Mouse (Mus musculus) liver, adult 2 months (tissue): ENCODE measurements around the gene Rpp21. TPM values are rescaled to one million over a fixed set of nuclear protein-coding genes. Genes with fewer than 3 reads are reported as not detected.
A peak's percentile ranks its signal among the peaks of the same experiment; 100 is the strongest.

Source experiments
- DNase-seq: peaks from one replicate; pipeline ENCODE4 v3.0.0-alpha.2; 2011; ENCODE audit warnings: low read depth, low spot score; ENCODE audit errors: extremely low read depth
- H3K27ac ChIP-seq: fragments of 200-500 bp; replicated peaks from 2 replicates; pipeline ENCODE4 v1.5.1; 2012; ENCODE audit warnings: low read depth, mild to moderate bottlenecking, control low read depth, inconsistent platforms, low read length; ENCODE audit not compliant: insufficient read depth
- H3K27me3 ChIP-seq: fragments of 200-500 bp; 2 replicates; pipeline ENCODE4 v1.6.1; 2012; ENCODE audit warnings: mild to moderate bottlenecking, moderate library complexity, low read length, inconsistent platforms; ENCODE audit not compliant: control insufficient read depth, insufficient read depth
- H3K36me3 ChIP-seq: fragments of 200-500 bp; 2 replicates; pipeline ENCODE4 v1.6.1; 2012; ENCODE audit warnings: low read length, inconsistent platforms; ENCODE audit not compliant: control insufficient read depth, insufficient read depth
- H3K4me1 ChIP-seq: fragments of 200-500 bp; 2 replicates; pipeline ENCODE4 v1.6.1; 2011; ENCODE audit warnings: low read length; ENCODE audit not compliant: control insufficient read depth, insufficient read depth
- H3K4me3 ChIP-seq: fragments of 200-500 bp; 2 replicates; pipeline ENCODE4 v1.5.1; 2011; ENCODE audit warnings: low read depth, mild to moderate bottlenecking, control low read depth, low read length, moderate library complexity; ENCODE audit not compliant: insufficient read depth
- H3K79me2 ChIP-seq: fragments of 200-500 bp; 2 replicates; pipeline ENCODE4 v1.6.1; 2012; ENCODE audit warnings: inconsistent platforms, mild to moderate bottlenecking, low read length, moderate library complexity; ENCODE audit not compliant: control insufficient read depth, insufficient read depth
- H3K9ac ChIP-seq: fragments of 200-500 bp; 2 replicates; pipeline ENCODE4 v1.6.1; 2012; ENCODE audit warnings: low read depth, mild to moderate bottlenecking, control low read depth, inconsistent platforms, low read length
- CTCF ChIP-seq: fragments of 200-500 bp; IDR thresholded peaks from 2 replicates; pipeline ENCODE4 v1.5.1; 2011; ENCODE audit warnings: low read depth, low read length, control low read depth
- POLR2A ChIP-seq: fragments of 200-500 bp; IDR thresholded peaks from 2 replicates; pipeline ENCODE4 v1.6.1; 2011; ENCODE audit warnings: low read length, control low read depth; ENCODE audit not compliant: insufficient read depth; ENCODE audit errors: extremely low read depth
- WGBS: fragments of 180-500 bp; shearing (Covaris S2); methylation state at CpG from one replicate; pipeline ENCODE4 v1.1.7; 2018; 5-methylcytosine and 5-hydroxymethylcytosine counted together
- polyA plus RNA-seq: library from polyadenylated mRNA; depleted of rRNA; stranded (reverse); fragments of >200 nt; gene quantifications from 2 replicates; pipeline ENCODE4 v1.2.3, GENCODE M21; 2012
- total RNA-seq: library from RNA; depleted of rRNA; stranded (reverse); fragments of >200 nt; gene quantifications from 2 replicates; pipeline ENCODE4 v1.2.3, GENCODE M21; 2014

The Rpp21 gene
- total and polyA plus RNA-seq, 2 experiments, result 10.6 to 42.7 TPM

DNA sequence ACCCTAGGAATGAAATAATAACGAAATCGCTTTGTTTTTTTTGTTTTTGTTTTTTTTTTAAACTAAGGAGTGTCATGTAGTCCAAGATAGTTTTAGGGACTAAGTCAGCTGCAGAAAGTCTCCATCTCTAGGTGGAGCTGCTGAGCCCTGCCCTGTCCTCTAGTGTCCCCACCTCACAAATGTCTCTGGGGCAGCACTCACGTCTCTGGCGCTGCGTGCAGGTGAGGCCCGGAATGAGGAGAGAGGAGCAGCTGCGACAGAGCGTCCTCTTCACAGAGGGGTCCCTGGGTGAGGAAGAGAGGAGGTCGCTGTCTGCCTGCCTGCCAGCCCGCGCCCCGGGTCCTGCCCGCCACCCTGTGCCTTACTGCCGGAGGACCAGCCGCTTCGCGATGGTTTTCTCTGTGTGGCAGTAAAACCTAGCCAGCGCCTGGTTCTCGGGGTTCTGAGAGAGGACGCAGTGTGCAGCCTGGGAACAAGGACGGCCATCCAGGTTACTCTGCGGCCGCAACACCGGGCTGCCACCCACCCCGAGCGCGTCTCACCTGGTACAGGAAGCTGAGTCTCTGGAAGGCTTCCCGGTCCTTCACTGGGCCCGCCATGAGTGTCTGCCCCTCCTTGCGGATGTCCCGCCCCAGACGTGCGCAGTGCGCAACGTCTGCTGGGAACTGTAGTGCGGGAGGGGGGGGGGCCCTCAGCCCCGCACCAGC is 475 bp downstream of the Rpp21 start:
- no peaks in the 10 kb centered on the region for H3K79me2 ChIP-seq
- peak overlapping the region; percentile 87 for H3K4me3 ChIP-seq
- DNase-seq, result peak; percentile 73
- H3K36me3 ChIP-seq, result peaks cover 19% of the 10 kb centered on the region
- H3K4me1 ChIP-seq, result 0 out of 2 replicates have a peak, but pooled peaks cover under 1% of the 10 kb centered on the region
- H3K9ac ChIP-seq, result peak overlapping the region; percentile 93
- H3K27me3 ChIP-seq, result no peaks in the 10 kb centered on the region
- peak; percentile 66; the same call in 1 of the 2 replicates for TF ChIP-seq POLR2A
- peak; percentile 73 for TF ChIP-seq CTCF
- WGBS, result under 1% methylated on average over 37 of the region's 37 CpGs
- peak overlapping the region; percentile 81 for H3K27ac ChIP-seq

DNA sequence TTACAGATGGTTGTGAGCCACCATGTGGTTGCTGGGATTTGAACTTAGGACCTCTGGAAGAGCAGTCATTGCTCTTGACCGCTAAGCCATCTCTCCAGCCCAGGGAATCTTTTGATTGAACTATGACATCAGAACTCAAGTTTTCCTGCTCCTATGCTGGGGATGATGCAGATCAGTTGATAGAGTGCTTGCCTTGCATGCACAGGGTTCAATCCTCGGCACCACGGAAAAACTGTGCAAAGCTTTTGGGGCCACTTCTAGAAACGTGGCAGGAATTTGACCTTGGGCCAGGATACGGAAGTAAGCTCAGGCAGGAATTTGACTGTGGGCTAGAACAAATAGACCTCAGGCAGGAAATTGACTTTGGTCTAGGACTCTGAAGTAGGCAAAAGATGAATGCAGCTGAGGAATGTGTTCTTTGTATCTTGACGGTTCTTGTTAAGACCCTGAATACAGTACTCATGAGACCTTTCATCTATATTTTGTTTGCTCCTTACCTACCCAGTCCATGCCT is 4.7 kb downstream of the Rpp21 start:
- Histone ChIP-seq H3K4me1 (peaks cover 4% of the 10 kb centered on the region; the same call in 1 of the 2 replicates), H3K27me3 (peaks cover 8% of the 10 kb centered on the region), H3K36me3 (peaks cover 4% of the 10 kb centered on the region; the same call in 1 of the 2 replicates), H3K4me3 (no peak overlapping the region), H3K9ac (no peak overlapping the region), H3K79me2 (no peaks in the 10 kb centered on the region), H3K27ac (no peak overlapping the region)
- DNase-seq, result no peak
- TF ChIP-seq CTCF (no peak), POLR2A (no peak)
- 32% methylated on average over 6 of the region's 6 CpGs for WGBS

DNA sequence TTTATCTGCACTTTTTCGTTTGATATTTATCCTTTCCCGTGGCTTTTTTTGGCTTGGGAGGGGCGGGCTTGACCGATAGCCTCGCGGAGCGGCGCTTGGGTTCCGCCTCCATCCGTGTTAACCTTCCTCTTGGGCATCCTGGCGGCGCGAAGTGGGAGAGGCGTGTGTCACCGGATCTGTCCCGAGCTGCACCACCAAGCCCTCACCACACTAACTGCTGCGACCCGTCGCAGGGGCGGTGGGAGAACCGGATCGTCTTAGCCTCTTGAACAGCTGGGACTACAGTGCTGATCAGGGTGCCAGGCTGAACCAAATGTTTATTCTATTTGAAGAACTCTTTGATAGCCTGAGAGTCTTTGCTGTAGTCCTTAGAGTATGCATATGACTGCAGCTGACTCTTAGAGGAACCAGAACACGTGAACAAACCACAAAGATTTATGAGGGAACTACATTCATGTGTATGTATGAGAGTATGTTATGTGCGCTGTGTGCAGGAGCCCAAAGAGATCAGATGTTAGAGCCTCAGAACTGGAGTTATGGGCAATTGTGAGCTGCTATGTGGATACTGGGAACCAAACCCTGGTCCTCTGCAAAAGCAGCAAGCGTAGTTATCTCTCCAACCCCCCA is 5.5 kb downstream of the Rpp21 start:
- peaks cover 8% of the 10 kb centered on the region for H3K27me3 ChIP-seq
- TF ChIP-seq POLR2A (no peak), CTCF (no peak)
- H3K4me1 ChIP-seq, result peaks cover 4% of the 10 kb centered on the region; the same call in 1 of the 2 replicates
- H3K27ac ChIP-seq, result no peak overlapping the region
- WGBS, result 9% methylated on average over 25 of the region's 25 CpGs
- no peaks in the 10 kb centered on the region for H3K79me2 ChIP-seq
- DNase-seq, result no peak
- no peak overlapping the region for H3K9ac ChIP-seq
- H3K4me3 ChIP-seq, result peak overlapping the region; percentile 31; the same call in 1 of the 2 replicates
- H3K36me3 ChIP-seq, result peaks cover 4% of the 10 kb centered on the region; the same call in 1 of the 2 replicates

DNA sequence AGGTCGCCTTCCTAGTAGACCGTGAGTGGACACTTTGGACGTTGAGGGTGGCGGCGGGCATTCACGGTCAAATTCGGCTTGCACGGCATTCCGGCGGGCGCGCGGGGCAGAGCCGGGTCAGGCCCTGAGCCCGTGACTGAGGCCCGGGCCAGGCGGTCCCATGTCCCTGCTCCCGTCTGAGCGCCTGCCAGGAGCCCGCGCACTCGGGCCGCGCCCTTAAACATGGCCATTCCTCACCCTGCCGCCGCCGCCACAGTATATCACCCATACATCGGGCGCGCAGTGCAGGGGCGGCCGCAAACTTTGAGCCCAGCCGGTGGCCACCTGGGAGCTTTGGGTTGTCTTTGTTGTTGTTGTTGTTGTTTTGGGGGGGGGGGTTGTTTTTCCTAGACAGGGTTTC is 9.0 kb downstream of the Rpp21 start:
- no peak for DNase-seq
- TF ChIP-seq POLR2A, result no peak
- H3K4me3 ChIP-seq, result no peak overlapping the region
- H3K4me1 ChIP-seq, result peaks cover 4% of the 10 kb centered on the region; the same call in 1 of the 2 replicates
- 16% methylated on average over 33 of the region's 33 CpGs for WGBS
- H3K27ac ChIP-seq, result no peak overlapping the region
- H3K36me3 ChIP-seq, result no peaks in the 10 kb centered on the region
- no peaks in the 10 kb centered on the region for H3K79me2 ChIP-seq
- H3K9ac ChIP-seq, result no peak overlapping the region
- peaks cover 8% of the 10 kb centered on the region for H3K27me3 ChIP-seq

DNA sequence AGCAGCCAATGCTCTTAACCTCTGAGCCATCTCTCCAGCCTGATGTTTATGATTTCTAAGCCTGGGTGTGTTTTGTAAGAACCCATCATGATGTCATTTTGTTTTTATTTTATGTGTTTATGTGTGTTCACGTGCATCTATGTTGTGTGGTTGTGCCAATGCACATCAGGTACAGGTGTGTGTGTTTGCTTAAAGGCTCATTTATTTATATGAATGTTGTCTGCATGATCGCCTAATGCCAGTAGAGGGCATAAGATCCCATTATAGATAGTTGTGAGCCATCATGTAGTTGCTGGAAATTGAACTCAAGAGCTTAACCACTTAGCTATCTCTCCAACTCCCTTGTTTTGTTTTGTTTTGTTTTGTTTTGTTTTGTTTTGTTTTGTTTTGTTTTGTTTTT is 12.1 kb downstream of the Rpp21 start:
- no peaks in the 10 kb centered on the region for H3K4me1 ChIP-seq
- no peak overlapping the region for H3K27ac ChIP-seq
- no peak overlapping the region for H3K4me3 ChIP-seq
- no peak for TF ChIP-seq POLR2A
- TF ChIP-seq CTCF, result 0 out of 2 replicates have a peak, but pooled peaks have one; percentile 9
- 94% methylated on average over 2 of the region's 2 CpGs for WGBS
- no peak overlapping the region for H3K9ac ChIP-seq
- no peak for DNase-seq
- no peaks in the 10 kb centered on the region for H3K79me2 ChIP-seq
- H3K27me3 ChIP-seq, result peaks cover 5% of the 10 kb centered on the region
- H3K36me3 ChIP-seq, result no peaks in the 10 kb centered on the region
